Mouse (Mus musculus) liver, embryonic 15.5 days (tissue): ENCODE results near the gene Tmem50b. TPM values are rescaled to one million over a fixed set of nuclear protein-coding genes. Genes with fewer than 3 reads are reported as not detected.
A peak's percentile ranks its signal among the peaks of the same experiment; 100 is the strongest.

Experiments
- ATAC-seq: fragments of 200-750 bp; cut with Nextera tagmentation; 2 replicates; pipeline ENCODE4 v1.8.0; 2017; ENCODE audit warnings: moderate number of reproducible peaks, mild to moderate bottlenecking, moderate library complexity; ENCODE audit not compliant: insufficient read depth
- H3K27ac ChIP-seq: fragments of 300-500 bp; sonication (generic); replicated peaks from 2 replicates; pipeline ENCODE4 v1.5.1; 2015; ENCODE audit warnings: mild to moderate bottlenecking, inconsistent platforms
- H3K27me3 ChIP-seq: fragments of 300-500 bp; sonication (generic); 2 replicates; pipeline ENCODE4 v1.6.1; 2015; ENCODE audit warnings: mild to moderate bottlenecking, inconsistent platforms
- H3K36me3 ChIP-seq: fragments of 300-500 bp; sonication (generic); replicated peaks from 2 replicates; pipeline ENCODE4 v1.6.1; 2015; ENCODE audit warnings: moderate library complexity, mild to moderate bottlenecking, inconsistent platforms
- H3K4me1 ChIP-seq: fragments of 300-500 bp; sonication (generic); replicated peaks from 2 replicates; pipeline ENCODE4 v1.6.1; 2015; ENCODE audit warnings: inconsistent platforms
- H3K4me2 ChIP-seq: fragments of 300-500 bp; sonication (generic); 2 replicates; pipeline ENCODE4 v1.6.1; 2015; ENCODE audit warnings: moderate library complexity, mild to moderate bottlenecking, inconsistent platforms
- H3K4me3 ChIP-seq: fragments of 300-500 bp; sonication (generic); replicated peaks from 2 replicates; pipeline ENCODE4 v1.5.1; 2015; ENCODE audit warnings: mild to moderate bottlenecking, inconsistent platforms
- H3K9ac ChIP-seq: fragments of 300-500 bp; sonication (generic); 2 replicates; pipeline ENCODE4 v1.6.1; 2015; ENCODE audit warnings: moderate library complexity, mild to moderate bottlenecking, inconsistent platforms
- H3K9me3 ChIP-seq: fragments of 300-500 bp; sonication (generic); replicated peaks from 2 replicates; pipeline ENCODE4 v1.6.1; 2016; ENCODE audit warnings: inconsistent platforms
- WGBS: fragments of 180-500 bp; shearing (Covaris S2); methylation state at CpG from one replicate; pipeline ENCODE4 v1.1.7; 2015; ENCODE audit warnings: mixed read lengths; ENCODE audit not compliant: insufficient replicate concordance; 5-methylcytosine and 5-hydroxymethylcytosine counted together
- polyA plus RNA-seq: library from polyadenylated mRNA; unstranded; fragments of >200 nt; fragmentation: Nextera tagmentation; extraction: Ambion mirVana; gene quantifications from 2 replicates; pipeline ENCODE4 v1.2.1, GENCODE M21; 2015

The Tmem50b gene
- polyA plus RNA-seq, 1 experiment from 2014 or later: 6.8 TPM

- Histone ChIP-seq H3K27ac (no peak overlapping the region), H3K9me3 (no peaks in the 10 kb centered on the region), H3K4me3 (no peak overlapping the region), H3K9ac (no peak overlapping the region), H3K27me3 (no peaks in the 10 kb centered on the region), H3K36me3 (no peaks in the 10 kb centered on the region), H3K4me2 (no peak overlapping the region), H3K4me1 (no peaks in the 10 kb centered on the region)
- no peak for ATAC-seq
- 62% methylated on average over 9 of the region's 9 CpGs for WGBS
These were observed 12.1 kb upstream of the Tmem50b start for GRCm38 (mm10) chr16:91609501-91610245.

DNA sequence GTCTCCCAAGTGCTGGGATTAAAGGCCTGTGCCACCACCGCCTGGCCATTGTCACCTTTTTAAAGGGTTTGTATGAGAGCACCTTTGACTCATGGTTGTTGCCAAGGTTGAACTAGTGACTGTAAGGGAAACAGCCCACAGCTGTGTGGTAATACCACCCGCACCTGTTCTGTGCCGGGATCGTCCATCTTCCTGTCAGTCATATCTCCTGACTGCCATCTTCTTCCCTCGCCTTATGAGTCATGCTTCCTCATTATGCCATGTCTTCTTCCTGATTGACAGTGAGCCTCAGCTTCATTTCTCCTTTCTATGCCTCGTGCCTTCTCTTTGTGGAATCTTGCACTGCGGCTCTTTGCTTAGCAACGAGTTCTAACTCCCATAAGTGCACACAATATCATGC is 9.4 kb upstream of the Tmem50b start:
- H3K4me2 ChIP-seq: no peak overlapping the region
- no peaks in the 10 kb centered on the region for H3K9me3 ChIP-seq
- H3K9ac ChIP-seq: no peak overlapping the region
- WGBS: 45% methylated on average over 8 of the region's 8 CpGs
- no peak overlapping the region for H3K4me3 ChIP-seq
- peaks cover 3% of the 10 kb centered on the region; the same call in 1 of the 2 replicates for H3K27me3 ChIP-seq
- H3K36me3 ChIP-seq: no peaks in the 10 kb centered on the region
- 0 out of 2 replicates have a peak, but pooled peaks have one; percentile 18 for ATAC-seq
- 0 out of 2 replicates have a peak, but pooled peaks cover 3% of the 10 kb centered on the region for H3K4me1 ChIP-seq
- no peak overlapping the region for H3K27ac ChIP-seq

GRCm38 (mm10) chr16:91605156-91605555 is 7.6 kb upstream of the Tmem50b start:
- H3K36me3 ChIP-seq: no peaks in the 10 kb centered on the region
- no peak overlapping the region for H3K4me2 ChIP-seq
- 72% methylated on average over 6 of the region's 6 CpGs for WGBS
- no peak overlapping the region for H3K27ac ChIP-seq
- peaks cover 18% of the 10 kb centered on the region for H3K27me3 ChIP-seq
- H3K4me1 ChIP-seq: peaks cover 11% of the 10 kb centered on the region; the same call in 1 of the 2 replicates
- H3K9me3 ChIP-seq: no peaks in the 10 kb centered on the region
- no peak overlapping the region for H3K9ac ChIP-seq
- ATAC-seq: no peak
- H3K4me3 ChIP-seq: no peak overlapping the region

GRCm38 (mm10) chr16:91601693-91602092 is 4.1 kb upstream of the Tmem50b start:
- ATAC-seq: no peak
- 49% methylated on average over 9 of the region's 9 CpGs for WGBS

DNA sequence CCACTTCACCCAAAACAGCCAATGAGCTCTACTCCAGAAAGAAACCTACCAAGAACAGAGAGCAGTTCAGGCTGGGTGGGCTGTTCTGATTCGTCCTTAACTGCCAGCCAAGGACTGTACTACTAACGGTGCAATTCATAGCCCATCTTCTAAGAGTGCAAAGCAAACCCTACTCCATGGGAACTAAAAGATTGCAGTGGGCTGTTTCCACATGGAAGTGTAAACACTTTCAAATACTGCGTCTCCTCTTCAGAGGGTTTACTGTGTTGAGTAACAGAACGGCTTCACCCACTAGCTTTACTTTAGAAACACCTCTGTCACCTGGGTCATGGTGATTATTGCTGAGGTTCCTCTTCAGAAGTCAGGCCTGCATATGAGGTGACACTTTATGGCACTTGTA is 3.5 kb upstream of the Tmem50b start:
- no peaks in the 10 kb centered on the region for H3K9me3 ChIP-seq
- H3K4me1 ChIP-seq: peaks cover 29% of the 10 kb centered on the region
- H3K9ac ChIP-seq: no peak overlapping the region
- no peak overlapping the region for H3K27ac ChIP-seq
- H3K4me3 ChIP-seq: no peak overlapping the region
- no peak overlapping the region for H3K4me2 ChIP-seq
- 52% methylated on average over 4 of the region's 4 CpGs for WGBS
- no peak for ATAC-seq
- no peaks in the 10 kb centered on the region for H3K36me3 ChIP-seq
- peaks cover 46% of the 10 kb centered on the region for H3K27me3 ChIP-seq

More at GRCm38 (mm10) chr16:91601693-91602092, 4.1 kb upstream of the Tmem50b start:
- H3K27ac ChIP-seq: no peak overlapping the region
- no peaks in the 10 kb centered on the region for H3K9me3 ChIP-seq
- H3K36me3 ChIP-seq: no peaks in the 10 kb centered on the region
- H3K27me3 ChIP-seq: peaks cover 44% of the 10 kb centered on the region
- H3K4me2 ChIP-seq: no peak overlapping the region
- no peak overlapping the region for H3K9ac ChIP-seq
- H3K4me1 ChIP-seq: peaks cover 23% of the 10 kb centered on the region
- H3K4me3 ChIP-seq: no peak overlapping the region

DNA sequence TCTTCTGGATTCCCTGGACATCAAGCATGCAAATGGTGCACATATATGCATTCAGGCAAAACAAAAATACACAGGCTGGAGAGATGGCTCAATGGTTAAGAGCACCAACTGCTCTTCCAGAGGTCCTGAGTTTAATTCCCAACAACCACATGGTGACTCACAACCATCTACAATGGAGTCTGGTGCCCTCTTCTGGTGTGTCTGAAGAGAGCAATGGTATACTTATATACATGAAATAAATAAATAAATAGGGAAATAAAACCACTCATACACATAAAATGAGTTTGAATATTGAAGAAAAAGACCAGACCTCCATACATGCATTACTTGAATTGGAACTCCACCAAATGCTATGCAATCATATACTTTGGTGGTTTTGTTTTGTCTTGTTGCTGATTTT is 1.6 kb upstream of the Tmem50b start:
- ATAC-seq: no peak
- Histone ChIP-seq H3K4me2 (no peak overlapping the region), H3K4me3 (no peak overlapping the region), H3K27me3 (peaks cover 53% of the 10 kb centered on the region), H3K9me3 (no peaks in the 10 kb centered on the region), H3K4me1 (peaks cover 35% of the 10 kb centered on the region), H3K36me3 (no peaks in the 10 kb centered on the region), H3K9ac (no peak overlapping the region), H3K27ac (no peak overlapping the region)

DNA sequence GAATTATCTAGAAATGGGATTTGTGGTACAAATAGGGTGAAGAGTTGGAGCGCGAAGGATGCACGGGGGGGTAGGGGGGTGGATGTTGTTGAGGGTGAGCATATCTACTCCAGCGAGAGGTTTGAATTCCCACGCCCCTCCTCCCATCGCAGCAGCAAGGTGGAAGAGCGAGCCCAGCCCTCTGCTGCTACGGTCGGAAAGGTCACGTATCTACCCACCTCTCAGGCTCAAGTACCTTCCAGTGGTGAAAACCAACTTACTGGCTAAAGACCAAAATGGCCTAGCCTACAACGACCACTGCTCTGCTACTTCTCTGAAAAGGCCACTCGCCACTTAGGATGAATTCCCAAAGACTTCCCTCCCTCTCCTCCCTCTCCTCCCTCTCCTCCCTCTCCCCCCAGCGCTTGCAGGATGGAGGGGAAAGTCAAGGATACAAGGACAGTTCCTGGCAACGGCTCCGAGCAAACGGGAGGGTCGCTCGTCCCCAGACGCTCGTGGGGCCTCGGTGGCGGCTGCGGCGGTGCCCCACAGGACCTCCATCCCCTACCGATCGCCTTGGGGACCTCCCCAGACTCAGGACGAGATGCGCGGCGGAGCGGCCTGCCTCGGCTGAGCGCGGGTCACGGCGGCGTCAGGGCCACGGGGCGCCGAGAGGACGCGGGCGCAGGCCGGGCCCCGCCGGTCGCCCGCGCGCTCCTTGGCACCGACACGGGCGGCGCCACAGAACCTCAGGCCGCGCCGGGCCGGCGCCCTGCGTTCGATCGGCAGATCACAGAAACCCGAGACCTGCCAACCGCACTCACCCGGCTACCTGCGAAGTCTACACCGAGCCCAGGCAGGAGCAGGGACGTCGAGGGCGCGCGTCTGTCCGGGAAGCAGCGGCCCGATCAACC is 575 bp downstream of the Tmem50b start:
- H3K27ac ChIP-seq: peak overlapping the region; percentile 61; the same call in 1 of the 2 replicates
- no peaks in the 10 kb centered on the region; the same call in 1 of the 2 replicates for H3K36me3 ChIP-seq
- peak overlapping the region; percentile 79 for H3K4me3 ChIP-seq
- peak overlapping the region; percentile 70 for H3K9ac ChIP-seq
- peaks cover 50% of the 10 kb centered on the region for H3K27me3 ChIP-seq
- under 1% methylated on average over 75 of the region's 75 CpGs for WGBS
- ATAC-seq: peak; percentile 68
- H3K9me3 ChIP-seq: no peaks in the 10 kb centered on the region
- H3K4me1 ChIP-seq: peaks cover 43% of the 10 kb centered on the region
- H3K4me2 ChIP-seq: peak overlapping the region; percentile 100

DNA sequence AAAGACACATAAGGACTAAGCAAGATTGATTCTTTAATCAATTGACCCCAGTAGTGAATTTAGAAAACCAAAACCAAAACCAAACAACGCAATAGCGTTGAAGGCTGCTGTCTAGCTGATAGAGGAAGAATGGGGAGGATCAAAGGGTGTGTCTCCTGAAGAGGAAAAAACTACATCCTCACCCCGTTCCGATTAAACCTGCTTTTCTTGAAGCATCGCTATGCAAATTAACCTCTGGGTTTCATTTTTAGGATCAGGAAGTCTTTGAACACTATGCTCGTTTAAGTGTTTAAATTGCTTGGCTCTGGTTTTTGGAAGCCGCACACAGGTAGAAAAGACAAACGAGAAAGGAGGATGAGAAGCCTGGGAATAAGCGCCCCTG is 1.2 kb downstream of the Tmem50b start:
- no peak for ATAC-seq
- Histone ChIP-seq H3K9ac (peak overlapping the region; percentile 70; the same call in 1 of the 2 replicates), H3K4me3 (peak overlapping the region; percentile 79), H3K9me3 (no peaks in the 10 kb centered on the region), H3K36me3 (no peaks in the 10 kb centered on the region; the same call in 1 of the 2 replicates), H3K4me1 (peaks cover 40% of the 10 kb centered on the region), H3K27me3 (peaks cover 44% of the 10 kb centered on the region), H3K27ac (no peak overlapping the region), H3K4me2 (peak overlapping the region; percentile 100)
- WGBS: 9% methylated on average over 9 of the region's 9 CpGs

DNA sequence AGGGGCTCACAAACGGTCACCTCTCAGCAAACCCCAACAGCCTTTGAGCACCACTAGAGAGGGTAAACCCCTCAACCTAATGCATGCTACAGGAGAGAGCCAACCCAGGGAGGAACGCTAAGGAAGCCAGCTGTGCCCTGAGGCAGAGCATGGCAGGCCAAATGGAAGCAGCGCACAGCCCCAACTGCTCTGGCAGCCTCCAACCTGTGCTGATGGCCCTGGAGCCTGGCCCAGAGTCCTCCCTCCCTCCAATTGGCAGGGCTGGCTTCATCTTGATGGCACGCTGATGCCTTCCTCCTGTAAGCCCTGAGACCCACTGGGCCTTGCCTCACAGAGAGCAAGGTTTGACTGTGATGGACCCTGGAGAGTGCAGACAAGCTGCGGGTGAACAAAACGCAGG is 2.5 kb downstream of the Tmem50b start:
- peaks cover 35% of the 10 kb centered on the region for H3K27me3 ChIP-seq
- no peak overlapping the region for H3K4me2 ChIP-seq
- H3K9me3 ChIP-seq: no peaks in the 10 kb centered on the region
- no peak overlapping the region for H3K4me3 ChIP-seq
- no peak overlapping the region for H3K9ac ChIP-seq
- peaks cover 34% of the 10 kb centered on the region for H3K4me1 ChIP-seq
- no peaks in the 10 kb centered on the region; the same call in 1 of the 2 replicates for H3K36me3 ChIP-seq
- WGBS: 82% methylated on average over 6 of the region's 6 CpGs
- ATAC-seq: no peak
- H3K27ac ChIP-seq: no peak overlapping the region

DNA sequence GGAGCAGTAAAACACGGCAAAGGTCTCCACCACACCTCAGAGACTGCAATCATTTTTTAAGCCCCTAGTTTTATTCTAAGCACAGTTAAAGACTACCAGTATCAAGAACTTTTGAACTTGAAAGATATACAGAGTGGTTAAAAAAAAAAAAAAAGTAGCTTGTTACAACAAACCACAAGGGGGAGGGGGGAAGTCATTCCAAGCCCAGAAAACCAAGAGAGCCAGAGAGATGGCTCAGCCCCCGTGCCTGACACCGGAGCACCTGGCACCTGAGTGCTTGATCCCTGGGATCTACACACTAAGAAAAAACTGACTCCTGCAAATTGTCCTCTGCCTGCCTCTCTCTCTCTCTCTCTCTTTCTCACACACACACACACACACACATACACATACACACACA is 4.3 kb downstream of the Tmem50b start:
- Histone ChIP-seq H3K4me3 (no peak overlapping the region), H3K4me2 (no peak overlapping the region), H3K27ac (no peak overlapping the region), H3K9ac (no peak overlapping the region), H3K27me3 (peaks cover 20% of the 10 kb centered on the region), H3K9me3 (no peaks in the 10 kb centered on the region), H3K4me1 (peaks cover 34% of the 10 kb centered on the region), H3K36me3 (no peaks in the 10 kb centered on the region; the same call in 1 of the 2 replicates)
- no peak for ATAC-seq
- WGBS: 43% methylated on average over 3 of the region's 3 CpGs

GRCm38 (mm10) chr16:91592162-91592561 is 5.4 kb downstream of the Tmem50b start:
- H3K27me3 ChIP-seq: peaks cover 14% of the 10 kb centered on the region
- no peak overlapping the region for H3K27ac ChIP-seq
- no peak overlapping the region for H3K4me3 ChIP-seq
- 52% methylated on average over 8 of the region's 8 CpGs for WGBS
- H3K4me1 ChIP-seq: peaks cover 34% of the 10 kb centered on the region
- no peak for ATAC-seq
- no peak overlapping the region for H3K4me2 ChIP-seq
- H3K36me3 ChIP-seq: no peaks in the 10 kb centered on the region; the same call in 1 of the 2 replicates
- H3K9me3 ChIP-seq: no peaks in the 10 kb centered on the region
- no peak overlapping the region for H3K9ac ChIP-seq
